Mouse (Mus musculus) liver, postnatal 0 days (tissue): ENCODE measurements at regions not wholly inside any gene's neighbourhood (a gene's known extent, or its start where the extent isn't known, plus 50 kb on each side); places are given as distances from the start of the nearest gene placed in this dataset.

Source experiments
- CTCF ChIP-seq: sonication (generic); IDR thresholded peaks from 2 replicates; pipeline ENCODE4 v1.5.1; 2016; ENCODE audit warnings: antibody characterized with exemption, low read depth
- EP300 ChIP-seq: IDR thresholded peaks from 2 replicates; pipeline ENCODE4 v1.6.1; 2016; ENCODE audit warnings: antibody characterized with exemption, low read depth, mild to moderate bottlenecking

GRCm38 (mm10) chr17:15146607-15147006, 105.3 kb upstream of the Gm3448 start:
- TF ChIP-seq CTCF, result no peak
- TF ChIP-seq EP300, result no peak; the same call in 1 of the 2 replicates
